Mouse (Mus musculus): ENCODE data around the gene Slc25a28. TPM values are rescaled to one million over a fixed set of nuclear protein-coding genes. Genes with fewer than 3 reads are reported as not detected.
A peak's percentile ranks its signal among the peaks of the same experiment; 100 is the strongest.

The Slc25a28 gene
- total and polyA plus RNA-seq, 2 experiments from 2014 or later, result 16.1 to 53.1 TPM

- no peak for ATAC-seq
- H3K27ac ChIP-seq, result no peak overlapping the region; the same call in 1 of the 2 replicates
- H3K27me3 ChIP-seq (ENCODE audit: insufficient read depth, low read length), result no peaks in the 10 kb centered on the region
- H3K9me3 ChIP-seq (ENCODE audit: low read length), result no peaks in the 10 kb centered on the region
- no peak for TF ChIP-seq CTCF (IDR thresholded peaks at IDR 0.05; ENCODE audit: low read depth)
- peaks cover 5% of the 10 kb centered on the region; the same call in 1 of the 2 replicates for H3K36me3 ChIP-seq (ENCODE audit: insufficient read depth, low read length)
- DNase-seq (ENCODE audit: low spot score), result no peak
- H3K4me3 ChIP-seq (ENCODE audit: low read length), result no peak overlapping the region
- no peaks in the 10 kb centered on the region for H3K4me1 ChIP-seq (ENCODE audit: insufficient read depth, low read length)
- 62% methylated on average over 22 of the region's 22 CpGs for WGBS
- no peak overlapping the region for H3K4me2 ChIP-seq (ENCODE audit: low read depth, low read length)
- H3K9ac ChIP-seq (replicated peaks; ENCODE audit: low read length), result no peak overlapping the region
Measured at GRCm38 (mm10) chr19:43711159-43711916, 36.7 kb upstream of the Slc25a28 start.

DNA sequence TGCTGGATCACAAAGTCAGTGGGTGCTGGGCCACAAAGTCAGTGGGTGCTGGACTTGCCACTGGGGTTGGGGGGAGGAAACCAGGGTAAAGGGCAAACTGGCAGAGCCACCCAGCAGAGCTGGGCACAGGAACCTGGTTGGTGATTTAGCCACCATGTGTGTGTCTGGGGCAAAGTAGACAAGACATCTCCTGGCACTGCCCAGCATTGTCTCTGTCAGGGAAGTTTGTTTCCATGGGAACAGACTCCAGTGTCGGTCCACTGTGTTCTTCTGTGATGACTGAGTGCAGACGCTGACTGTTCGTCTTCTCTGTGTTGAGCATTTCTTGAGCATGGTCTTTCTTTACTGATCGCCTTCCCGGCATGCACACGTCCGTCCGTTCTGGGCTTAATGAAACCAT lies 34.6 kb upstream of the Slc25a28 start:
- Histone ChIP-seq H3K27ac (no peak overlapping the region), H3K9ac (replicated peaks; ENCODE audit: low read length) (no peak overlapping the region), H3K36me3 (ENCODE audit: insufficient read depth, low read length) (peaks cover 16% of the 10 kb centered on the region; the same call in 1 of the 2 replicates), H3K4me2 (ENCODE audit: low read depth, low read length) (no peak overlapping the region), H3K9me3 (ENCODE audit: low read length) (no peaks in the 10 kb centered on the region), H3K4me1 (ENCODE audit: insufficient read depth, low read length) (no peaks in the 10 kb centered on the region), H3K27me3 (ENCODE audit: insufficient read depth, low read length) (no peaks in the 10 kb centered on the region), H3K4me3 (ENCODE audit: low read length) (no peak overlapping the region)
- ATAC-seq (peak; percentile 51), DNase-seq (ENCODE audit: low spot score) (peak; percentile 24)
- TF ChIP-seq CTCF (IDR thresholded peaks at IDR 0.05; ENCODE audit: low read depth), result no peak
- WGBS, result 37% methylated on average over 8 of the region's 8 CpGs

- ATAC-seq (no peak), DNase-seq (ENCODE audit: low spot score) (no peak)
- WGBS, result 98% methylated on average over 7 of the region's 7 CpGs
- H3K27me3 ChIP-seq (ENCODE audit: insufficient read depth, low read length), result no peaks in the 10 kb centered on the region
- no peak overlapping the region for H3K4me2 ChIP-seq (ENCODE audit: low read depth, low read length)
- no peak overlapping the region for H3K4me3 ChIP-seq (ENCODE audit: low read length)
- H3K9ac ChIP-seq (replicated peaks; ENCODE audit: low read length), result no peak overlapping the region
- no peaks in the 10 kb centered on the region for H3K4me1 ChIP-seq (ENCODE audit: insufficient read depth, low read length)
- peaks cover 16% of the 10 kb centered on the region; the same call in 1 of the 2 replicates for H3K36me3 ChIP-seq (ENCODE audit: insufficient read depth, low read length)
- H3K27ac ChIP-seq, result no peak overlapping the region
- TF ChIP-seq CTCF (IDR thresholded peaks at IDR 0.05; ENCODE audit: low read depth), result no peak
- no peaks in the 10 kb centered on the region for H3K9me3 ChIP-seq (ENCODE audit: low read length)
Measured at GRCm38 (mm10) chr19:43708206-43708605, 33.5 kb upstream of the Slc25a28 start.

DNA sequence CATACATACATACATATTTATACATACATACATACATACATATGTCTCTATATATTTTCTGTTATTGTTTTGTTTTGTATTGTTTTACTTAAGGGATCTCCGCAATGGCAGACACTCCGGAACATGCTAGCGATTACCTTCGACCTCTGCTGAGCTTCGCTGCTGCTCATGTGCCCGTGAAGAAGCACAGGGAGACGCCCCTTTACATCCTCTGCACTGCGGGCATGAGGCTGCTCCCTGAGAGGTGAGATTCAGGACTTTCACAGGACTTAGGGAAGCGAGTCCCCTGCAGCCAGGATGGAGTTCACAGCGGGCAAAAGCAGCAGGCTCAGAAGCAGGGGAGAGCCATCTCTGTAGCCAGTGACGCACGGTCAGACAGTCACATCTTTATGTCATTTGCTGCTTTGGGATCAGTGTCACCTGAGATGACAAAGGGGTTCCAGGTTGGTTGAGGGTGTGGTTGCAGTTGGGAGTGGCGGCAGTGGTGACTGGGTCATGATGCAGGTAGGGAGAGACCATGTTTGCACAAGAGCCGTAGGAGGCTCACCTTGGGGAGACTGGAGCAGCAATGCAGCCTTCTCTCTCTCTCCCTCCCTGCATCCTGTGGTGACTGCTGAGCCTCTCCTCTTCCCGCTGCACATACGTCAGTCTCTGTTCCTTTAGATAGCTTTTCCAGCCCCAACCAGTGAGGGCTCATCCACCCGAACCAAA lies 30.3 kb upstream of the Slc25a28 start:
- TF ChIP-seq CTCF (IDR thresholded peaks at IDR 0.05; ENCODE audit: low read depth), result no peak

DNA sequence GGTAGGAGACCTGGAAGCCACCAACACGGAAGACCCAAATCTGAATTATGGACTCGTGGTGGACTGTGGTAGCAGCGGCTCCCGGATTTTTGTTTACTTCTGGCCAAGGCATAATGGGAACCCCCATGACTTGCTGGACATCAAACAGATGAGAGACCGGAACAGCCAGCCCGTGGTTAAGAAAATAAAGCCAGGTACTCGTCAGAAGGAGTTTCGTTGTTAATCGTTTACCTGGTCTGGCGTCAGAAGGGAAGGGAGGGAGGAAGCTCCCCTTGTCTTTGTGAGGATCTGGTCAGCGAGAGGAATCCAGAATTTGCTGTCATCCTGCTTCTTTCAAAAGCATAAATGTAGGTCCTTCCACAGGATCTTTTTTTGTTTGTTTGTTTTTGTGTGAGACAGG lies 29.5 kb upstream of the Slc25a28 start:
- 89% methylated on average over 11 of the region's 11 CpGs for WGBS
- no peak for TF ChIP-seq CTCF (IDR thresholded peaks at IDR 0.05; ENCODE audit: low read depth)
- H3K36me3 ChIP-seq (ENCODE audit: insufficient read depth, low read length), result peaks cover 17% of the 10 kb centered on the region; the same call in 1 of the 2 replicates
- no peak overlapping the region for H3K4me3 ChIP-seq (ENCODE audit: low read length)
- H3K4me2 ChIP-seq (ENCODE audit: low read depth, low read length), result no peak overlapping the region
- DNase-seq (ENCODE audit: low spot score) (no peak), ATAC-seq (no peak)
- H3K27ac ChIP-seq, result no peak overlapping the region
- H3K9ac ChIP-seq (replicated peaks; ENCODE audit: low read length), result no peak overlapping the region
- no peaks in the 10 kb centered on the region for H3K9me3 ChIP-seq (ENCODE audit: low read length)
- H3K4me1 ChIP-seq (ENCODE audit: insufficient read depth, low read length), result no peaks in the 10 kb centered on the region
- no peaks in the 10 kb centered on the region for H3K27me3 ChIP-seq (ENCODE audit: insufficient read depth, low read length)

More for the DNA sequence above, 30.3 kb upstream of the Slc25a28 start:
- H3K27me3 ChIP-seq (ENCODE audit: insufficient read depth, low read length), result no peaks in the 10 kb centered on the region
- H3K4me2 ChIP-seq (ENCODE audit: low read depth, low read length), result no peak overlapping the region
- H3K27ac ChIP-seq, result no peak overlapping the region
- DNase-seq (ENCODE audit: low spot score), result no peak
- H3K36me3 ChIP-seq (ENCODE audit: insufficient read depth, low read length), result peaks cover 17% of the 10 kb centered on the region; the same call in 1 of the 2 replicates
- no peak for ATAC-seq
- no peak overlapping the region for H3K9ac ChIP-seq (replicated peaks; ENCODE audit: low read length)
- H3K4me1 ChIP-seq (ENCODE audit: insufficient read depth, low read length), result no peaks in the 10 kb centered on the region
- H3K9me3 ChIP-seq (ENCODE audit: low read length), result no peaks in the 10 kb centered on the region
- 92% methylated on average over 17 of the region's 17 CpGs for WGBS
- no peak overlapping the region for H3K4me3 ChIP-seq (ENCODE audit: low read length)

GRCm38 (mm10) chr19:43699763-43700155 lies 25.1 kb upstream of the Slc25a28 start:
- H3K36me3 ChIP-seq (ENCODE audit: insufficient read depth, low read length), result peaks cover 7% of the 10 kb centered on the region; the same call in 1 of the 2 replicates
- no peak overlapping the region for H3K27ac ChIP-seq
- H3K27me3 ChIP-seq (ENCODE audit: insufficient read depth, low read length), result no peaks in the 10 kb centered on the region
- H3K9ac ChIP-seq (replicated peaks; ENCODE audit: low read length), result no peak overlapping the region
- H3K4me2 ChIP-seq (ENCODE audit: low read depth, low read length), result no peak overlapping the region
- no peak for TF ChIP-seq CTCF (IDR thresholded peaks at IDR 0.05; ENCODE audit: low read depth)
- no peak overlapping the region for H3K4me3 ChIP-seq (ENCODE audit: low read length)
- no peaks in the 10 kb centered on the region for H3K4me1 ChIP-seq (ENCODE audit: insufficient read depth, low read length)
- no peak for DNase-seq (ENCODE audit: low spot score)
- 76% methylated on average over 6 of the region's 6 CpGs for WGBS
- ATAC-seq, result no peak
- no peaks in the 10 kb centered on the region for H3K9me3 ChIP-seq (ENCODE audit: low read length)
